Mouse (Mus musculus): ENCODE measurements around the gene Kcnmb4. TPM values are rescaled to one million over a fixed set of nuclear protein-coding genes. Genes with fewer than 3 reads are reported as not detected.

The Kcnmb4 gene
- polyA plus RNA-seq, 1 experiment from 2014 or later = 1.5 TPM

GRCm38 (mm10) chr10:116461443-116461842, 12.2 kb downstream of the Kcnmb4 start:
- Histone ChIP-seq H3K36me3 (ENCODE audit: insufficient read depth, low read length) (no peaks in the 10 kb centered on the region), H3K9ac (ENCODE audit: low read depth, low read length) (no peak overlapping the region), H3K4me1 (replicated peaks; ENCODE audit: insufficient read depth, low read length) (no peaks in the 10 kb centered on the region), H3K4me3 (replicated peaks; ENCODE audit: low read depth, low read length) (no peak overlapping the region), H3K27me3 (ENCODE audit: insufficient read depth, low read length) (no peaks in the 10 kb centered on the region), H3K27ac (no peak overlapping the region), H3K4me2 (ENCODE audit: low read length) (no peak overlapping the region), H3K9me3 (replicated peaks; ENCODE audit: low read length) (no peaks in the 10 kb centered on the region)
- WGBS = 56% methylated on average over 9 of the region's 9 CpGs
- DNase-seq (ENCODE audit: low spot score) (no peak), ATAC-seq (replicated peaks; ENCODE audit: low FRiP score, low read depth) (no peak)
- TF ChIP-seq CTCF (IDR thresholded peaks at IDR 0.05; ENCODE audit: low read depth) = no peak

GRCm38 (mm10) chr10:116458786-116459185, 14.9 kb downstream of the Kcnmb4 start:
- 91% methylated on average over 9 of the region's 9 CpGs for WGBS
- Histone ChIP-seq H3K4me3 (replicated peaks; ENCODE audit: low read depth, low read length) (no peak overlapping the region), H3K4me1 (replicated peaks; ENCODE audit: insufficient read depth, low read length) (no peaks in the 10 kb centered on the region), H3K4me2 (ENCODE audit: low read length) (no peak overlapping the region), H3K9me3 (replicated peaks; ENCODE audit: low read length) (no peaks in the 10 kb centered on the region), H3K36me3 (ENCODE audit: insufficient read depth, low read length) (no peaks in the 10 kb centered on the region), H3K27me3 (ENCODE audit: insufficient read depth, low read length) (no peaks in the 10 kb centered on the region), H3K27ac (no peak overlapping the region), H3K9ac (ENCODE audit: low read depth, low read length) (no peak overlapping the region)
- ATAC-seq (replicated peaks; ENCODE audit: low FRiP score, low read depth) (no peak), DNase-seq (ENCODE audit: low spot score) (no peak)
- no peak for TF ChIP-seq CTCF (IDR thresholded peaks at IDR 0.05; ENCODE audit: low read depth)

GRCm38 (mm10) chr10:116452771-116453170, 20.9 kb downstream of the Kcnmb4 start:
- WGBS = 97% methylated on average over 7 of the region's 7 CpGs
- no peak overlapping the region for H3K4me3 ChIP-seq (replicated peaks; ENCODE audit: low read depth, low read length)

GRCm38 (mm10) chr10:116450621-116451020, 23.1 kb downstream of the Kcnmb4 start:
- ATAC-seq (replicated peaks; ENCODE audit: low FRiP score, low read depth) = no peak

More at GRCm38 (mm10) chr10:116452771-116453170, 20.9 kb downstream of the Kcnmb4 start:
- Histone ChIP-seq H3K9ac (ENCODE audit: low read depth, low read length) (no peak overlapping the region), H3K4me2 (ENCODE audit: low read length) (no peak overlapping the region), H3K27me3 (ENCODE audit: insufficient read depth, low read length) (no peaks in the 10 kb centered on the region), H3K4me1 (replicated peaks; ENCODE audit: insufficient read depth, low read length) (no peaks in the 10 kb centered on the region), H3K27ac (no peak overlapping the region), H3K9me3 (replicated peaks; ENCODE audit: low read length) (no peaks in the 10 kb centered on the region), H3K36me3 (ENCODE audit: insufficient read depth, low read length) (no peaks in the 10 kb centered on the region)
- ATAC-seq (replicated peaks; ENCODE audit: low FRiP score, low read depth) (no peak), DNase-seq (ENCODE audit: low spot score) (no peak)
- no peak for TF ChIP-seq CTCF (IDR thresholded peaks at IDR 0.05; ENCODE audit: low read depth)

GRCm38 (mm10) chr10:116448166-116448565, 25.5 kb downstream of the Kcnmb4 start:
- TF ChIP-seq CTCF (IDR thresholded peaks at IDR 0.05; ENCODE audit: low read depth) = no peak

More at GRCm38 (mm10) chr10:116450621-116451020, 23.1 kb downstream of the Kcnmb4 start:
- DNase-seq (ENCODE audit: low spot score) = peak; percentile 10
- no peak overlapping the region for H3K4me3 ChIP-seq (replicated peaks; ENCODE audit: low read depth, low read length)
- H3K27ac ChIP-seq = no peak overlapping the region
- no peaks in the 10 kb centered on the region for H3K4me1 ChIP-seq (replicated peaks; ENCODE audit: insufficient read depth, low read length)
- WGBS = 38% methylated on average over 9 of the region's 9 CpGs
- TF ChIP-seq CTCF (IDR thresholded peaks at IDR 0.05; ENCODE audit: low read depth) = no peak
- no peak overlapping the region for H3K4me2 ChIP-seq (ENCODE audit: low read length)
- H3K36me3 ChIP-seq (ENCODE audit: insufficient read depth, low read length) = no peaks in the 10 kb centered on the region
- no peaks in the 10 kb centered on the region for H3K27me3 ChIP-seq (ENCODE audit: insufficient read depth, low read length)
- no peaks in the 10 kb centered on the region for H3K9me3 ChIP-seq (replicated peaks; ENCODE audit: low read length)
- H3K9ac ChIP-seq (ENCODE audit: low read depth, low read length) = no peak overlapping the region

GRCm38 (mm10) chr10:116447176-116447575, 26.5 kb downstream of the Kcnmb4 start:
- ATAC-seq (replicated peaks; ENCODE audit: low FRiP score, low read depth) (no peak), DNase-seq (ENCODE audit: low spot score) (no peak)
- WGBS = 88% methylated on average over 9 of the region's 9 CpGs
- Histone ChIP-seq H3K9ac (ENCODE audit: low read depth, low read length) (no peak overlapping the region), H3K36me3 (ENCODE audit: insufficient read depth, low read length) (no peaks in the 10 kb centered on the region), H3K27me3 (ENCODE audit: insufficient read depth, low read length) (no peaks in the 10 kb centered on the region), H3K27ac (no peak overlapping the region), H3K4me1 (replicated peaks; ENCODE audit: insufficient read depth, low read length) (no peaks in the 10 kb centered on the region), H3K4me2 (ENCODE audit: low read length) (no peak overlapping the region), H3K9me3 (replicated peaks; ENCODE audit: low read length) (no peaks in the 10 kb centered on the region), H3K4me3 (replicated peaks; ENCODE audit: low read depth, low read length) (no peak overlapping the region)
- TF ChIP-seq CTCF (IDR thresholded peaks at IDR 0.05; ENCODE audit: low read depth) = no peak

More at GRCm38 (mm10) chr10:116448166-116448565, 25.5 kb downstream of the Kcnmb4 start:
- no peak overlapping the region for H3K4me3 ChIP-seq (replicated peaks; ENCODE audit: low read depth, low read length)
- no peaks in the 10 kb centered on the region for H3K4me1 ChIP-seq (replicated peaks; ENCODE audit: insufficient read depth, low read length)
- no peak overlapping the region for H3K4me2 ChIP-seq (ENCODE audit: low read length)
- no peaks in the 10 kb centered on the region for H3K36me3 ChIP-seq (ENCODE audit: insufficient read depth, low read length)
- no peak for DNase-seq (ENCODE audit: low spot score)
- WGBS = 94% methylated on average over 12 of the region's 12 CpGs
- ATAC-seq (replicated peaks; ENCODE audit: low FRiP score, low read depth) = no peak
- no peaks in the 10 kb centered on the region for H3K27me3 ChIP-seq (ENCODE audit: insufficient read depth, low read length)
- no peaks in the 10 kb centered on the region for H3K9me3 ChIP-seq (replicated peaks; ENCODE audit: low read length)
- H3K27ac ChIP-seq = no peak overlapping the region
- no peak overlapping the region for H3K9ac ChIP-seq (ENCODE audit: low read depth, low read length)

GRCm38 (mm10) chr10:116446040-116446439, 27.6 kb downstream of the Kcnmb4 start:
- no peaks in the 10 kb centered on the region for H3K9me3 ChIP-seq (replicated peaks; ENCODE audit: low read length)
- no peaks in the 10 kb centered on the region for H3K36me3 ChIP-seq (ENCODE audit: insufficient read depth, low read length)
- H3K4me1 ChIP-seq (replicated peaks; ENCODE audit: insufficient read depth, low read length) = no peaks in the 10 kb centered on the region
- no peak for DNase-seq (ENCODE audit: low spot score)
- no peak for TF ChIP-seq CTCF (IDR thresholded peaks at IDR 0.05; ENCODE audit: low read depth)
- no peak overlapping the region for H3K9ac ChIP-seq (ENCODE audit: low read depth, low read length)
- H3K27ac ChIP-seq = no peak overlapping the region
- H3K4me2 ChIP-seq (ENCODE audit: low read length) = no peak overlapping the region
- no peaks in the 10 kb centered on the region for H3K27me3 ChIP-seq (ENCODE audit: insufficient read depth, low read length)
- no peak overlapping the region for H3K4me3 ChIP-seq (replicated peaks; ENCODE audit: low read depth, low read length)
- no peak for ATAC-seq (replicated peaks; ENCODE audit: low FRiP score, low read depth)
- 89% methylated on average over 12 of the region's 12 CpGs for WGBS
